Mouse (Mus musculus) CH12.LX (cell line): ENCODE measurements around the gene Ldlr. TPM values are rescaled to one million over a fixed set of nuclear protein-coding genes. Genes with fewer than 3 reads are reported as not detected.

ENCODE experiments used
- DNase-seq: peaks from one replicate; pipeline ENCODE4 v3.0.0-alpha.2; 2013; ENCODE audit errors: extremely low read depth
- H3K27ac ChIP-seq: 2 replicates; pipeline ENCODE4 v1.5.1; 2012; ENCODE audit warnings: low read depth, mild to moderate bottlenecking, control low read depth, moderate library complexity; ENCODE audit not compliant: insufficient read depth
- H3K27me3 ChIP-seq: replicated peaks from 2 replicates; pipeline ENCODE3; 2012; ENCODE audit warnings: inconsistent platforms
- H3K36me3 ChIP-seq, 2 experiments: replicated peaks in 1 of 2; 2 replicates each; pipeline versions ENCODE3 to v1.6.1; 2012; ENCODE audit warnings: inconsistent platforms in 1 of 2, low read length in 1 of 2, mild to moderate bottlenecking in 1 of 2, mixed read lengths in 1 of 2, moderate library complexity in 1 of 2; ENCODE audit not compliant: control insufficient read depth in 1 of 2, insufficient read depth in 1 of 2
- H3K4me1 ChIP-seq, 2 experiments: 2 replicates each; pipeline ENCODE4 v1.6.1; 2012; ENCODE audit warnings: inconsistent platforms in 1 of 2, moderate library complexity in 1 of 2; ENCODE audit not compliant: insufficient read depth in 2 of 2, control insufficient read depth in 1 of 2
- H3K4me2 ChIP-seq: 2 replicates; pipeline ENCODE4 v1.6.1; 2012; ENCODE audit warnings: low read depth, mild to moderate bottlenecking, control low read depth; ENCODE audit not compliant: poor library complexity, insufficient read depth, severe bottlenecking
- H3K4me3 ChIP-seq, 3 experiments: fragments of 150-350 bp in 1 of 3; sonication (generic) in 1 of 3; replicated peaks in 1 of 3; 2 replicates each; pipeline versions ENCODE3 to v1.5.1; 2011 to 2012; ENCODE audit warnings: low read depth in 2 of 3, low read length in 2 of 3, mild to moderate bottlenecking in 2 of 3, moderate library complexity in 2 of 3, control low read depth in 1 of 3, improper control_type of control experiment in 1 of 3, inconsistent platforms in 1 of 3, mixed read lengths in 1 of 3; ENCODE audit not compliant: poor library complexity in 1 of 3
- H3K79me2 ChIP-seq: replicated peaks from 2 replicates; pipeline ENCODE4 v1.6.1; 2012; ENCODE audit warnings: mild to moderate bottlenecking, moderate library complexity; ENCODE audit not compliant: control insufficient read depth, poor library complexity, insufficient read depth, severe bottlenecking; ENCODE audit errors: extremely low read depth
- H3K9ac ChIP-seq: 2 replicates; pipeline ENCODE4 v1.6.1; 2012; ENCODE audit warnings: low read depth, mild to moderate bottlenecking, control low read depth, moderate library complexity; ENCODE audit not compliant: insufficient read depth
- H3K9me3 ChIP-seq: replicated peaks from 2 replicates; pipeline ENCODE3; 2012; ENCODE audit warnings: low read length, inconsistent platforms, mixed read lengths
- CHD2 ChIP-seq: IDR thresholded peaks from 2 replicates; pipeline ENCODE4 v1.6.1; 2011; ENCODE audit warnings: low read length, improper control_type of control experiment
- ELF1 ChIP-seq: IDR thresholded peaks from 2 replicates; pipeline ENCODE4 v1.6.1; 2014; ENCODE audit warnings: low read depth, mild to moderate bottlenecking, inconsistent platforms, low read length, improper control_type of control experiment
- ETS1 ChIP-seq: conservative IDR thresholded peaks from 2 replicates; pipeline ENCODE4 v1.6.1; 2012; ENCODE audit warnings: low read depth, mild to moderate bottlenecking, inconsistent platforms, low read length, improper control_type of control experiment, moderate library complexity
- GABPA ChIP-seq: IDR thresholded peaks from 2 replicates; pipeline ENCODE4 v1.6.1; 2012; ENCODE audit warnings: low read depth, low read length, improper control_type of control experiment, inconsistent platforms; ENCODE audit not compliant: insufficient replicate concordance
- HCFC1 ChIP-seq: IDR thresholded peaks from 2 replicates; pipeline ENCODE4 v1.6.1; 2012; ENCODE audit warnings: low read depth, mild to moderate bottlenecking, inconsistent platforms, low read length, improper control_type of control experiment
- JUN ChIP-seq: IDR thresholded peaks from 2 replicates; pipeline ENCODE4 v1.6.1; 2011; ENCODE audit warnings: low read depth, mild to moderate bottlenecking, low read length, improper control_type of control experiment, moderate library complexity; ENCODE audit not compliant: insufficient read depth
- KAT2A ChIP-seq: IDR thresholded peaks from 2 replicates; pipeline ENCODE4 v1.6.1; 2012; ENCODE audit warnings: low read length, improper control_type of control experiment, inconsistent platforms; ENCODE audit not compliant: insufficient replicate concordance
- MAFK ChIP-seq: IDR thresholded peaks from 2 replicates; pipeline ENCODE4 v1.6.1; 2011; ENCODE audit warnings: low read length, improper control_type of control experiment; ENCODE audit not compliant: insufficient replicate concordance
- MAX ChIP-seq: IDR thresholded peaks from 2 replicates; pipeline ENCODE4 v1.6.1; 2011; ENCODE audit warnings: low read length, improper control_type of control experiment
- MAZ ChIP-seq: IDR thresholded peaks from 2 replicates; pipeline ENCODE4 v1.6.1; 2012; ENCODE audit warnings: low read depth, mild to moderate bottlenecking, inconsistent platforms, low read length, improper control_type of control experiment, moderate library complexity
- MEF2A ChIP-seq: IDR thresholded peaks from 2 replicates; pipeline ENCODE4 v1.6.1; 2014; ENCODE audit warnings: low read depth, mild to moderate bottlenecking, inconsistent platforms, low read length, improper control_type of control experiment, borderline replicate concordance
- MXI1 ChIP-seq: IDR thresholded peaks from 2 replicates; pipeline ENCODE4 v1.6.1; 2011; ENCODE audit warnings: mild to moderate bottlenecking, low read depth, low read length, improper control_type of control experiment
- MYC ChIP-seq: IDR thresholded peaks from 2 replicates; pipeline ENCODE4 v1.6.1; 2011; ENCODE audit warnings: low read depth, mild to moderate bottlenecking, improper control_type of control experiment, low read length
- NRF1 ChIP-seq: IDR thresholded peaks from 2 replicates; pipeline ENCODE4 v1.6.1; 2014; ENCODE audit warnings: low read depth, mild to moderate bottlenecking, inconsistent platforms, low read length, improper control_type of control experiment, moderate library complexity
- POLR2A ChIP-seq: IDR thresholded peaks from 2 replicates; pipeline ENCODE4 v1.6.1; 2011; ENCODE audit warnings: low read depth, mild to moderate bottlenecking, improper control_type of control experiment, low read length
- POLR2AphosphoS2 ChIP-seq: IDR thresholded peaks from 2 replicates; pipeline ENCODE4 v1.6.1; 2011; ENCODE audit warnings: low read depth, low read length, improper control_type of control experiment
- RCOR1 ChIP-seq: conservative IDR thresholded peaks from 2 replicates; pipeline ENCODE4 v1.6.1; 2012; ENCODE audit warnings: low read depth, mild to moderate bottlenecking, inconsistent platforms, low read length, improper control_type of control experiment
- SIN3A ChIP-seq: IDR thresholded peaks from 2 replicates; pipeline ENCODE4 v1.6.1; 2012; ENCODE audit warnings: low read length, improper control_type of control experiment, inconsistent platforms
- SMC3 ChIP-seq: IDR thresholded peaks from 2 replicates; pipeline ENCODE4 v1.6.1; 2011; ENCODE audit warnings: low read depth, low read length, improper control_type of control experiment
- TBP ChIP-seq: conservative IDR thresholded peaks from 2 replicates; pipeline ENCODE4 v1.6.1; 2011; ENCODE audit warnings: low read depth, low read length, improper control_type of control experiment
- USF1 ChIP-seq: IDR thresholded peaks from 2 replicates; pipeline ENCODE4 v1.6.1; 2014; ENCODE audit warnings: low read depth, mild to moderate bottlenecking, inconsistent platforms, low read length, improper control_type of control experiment
- USF2 ChIP-seq: conservative IDR thresholded peaks from 2 replicates; pipeline ENCODE4 v1.6.1; 2011; ENCODE audit warnings: low read depth, low read length, improper control_type of control experiment
- ZNF384 ChIP-seq: IDR thresholded peaks from 2 replicates; pipeline ENCODE4 v1.6.1; 2012; ENCODE audit warnings: low read depth, low read length, improper control_type of control experiment, inconsistent platforms
- dilution Hi-C: fragments of 300-500 bp; cut with MboI; formaldehyde crosslinking; loops from 2 replicates; pipeline ENCODE4 v1.14.3; 2020; ENCODE audit warnings: low sequenced_read_pairs; ENCODE audit not compliant: extremely low pct_unique_long_range_greater_than_20kb, extremely low pct_ligation_motif_present
- in situ Hi-C: fragments of 300-500 bp; cut with MboI; formaldehyde crosslinking; loops from 3 replicates; pipeline ENCODE4 v1.14.3; 2019; ENCODE audit warnings: low sequenced_read_pairs, low pct_ligation_motif_present, low pct_unique_long_range_greater_than_20kb, mixed read lengths
- polyA plus RNA-seq: library from polyadenylated mRNA; unstranded; fragments of >175 nt; gene quantifications from 2 replicates; pipeline ENCODE4 v1.2.1, GENCODE M21; 2012; ENCODE audit warnings: low read depth; ENCODE audit not compliant: insufficient read length
- total RNA-seq, 2 experiments: library from RNA; depleted of rRNA; stranded (reverse); fragments of 300-350 nt in 1 of 2; fragments of >200 nt in 1 of 2; gene quantifications; 2 replicates each; pipeline ENCODE4 v1.2.3; 2012 to 2014

Gene Ldlr
- total and polyA plus RNA-seq, 3 experiments: 24.0 to 34.7 (median 24.9) TPM

- Histone ChIP-seq H3K4me1 (peaks cover 6 to 12% of the 10 kb centered on the region in 2 experiments; a peak in 3 of 4 replicates), H3K27ac (no peak overlapping the region), H3K36me3 (peaks cover 60 to 93% of the 10 kb centered on the region in 2 experiments), H3K4me2 (no peak overlapping the region), H3K9ac (no peak overlapping the region), H3K4me3 (no peak overlapping the region), H3K27me3 (no peaks in the 10 kb centered on the region), H3K79me2 (peaks cover 26% of the 10 kb centered on the region), H3K9me3 (peaks cover 23% of the 10 kb centered on the region)
- dilution Hi-C loops: no loop called here
- TF ChIP-seq MAX: no peak
- TF ChIP-seq POLR2AphosphoS2: no peak
- TF ChIP-seq MEF2A: no peak
- no peak for TF ChIP-seq GABPA
- TF ChIP-seq ELF1: no peak
- no peak for TF ChIP-seq TBP
- no peak for TF ChIP-seq HCFC1
- TF ChIP-seq MYC: no peak
- TF ChIP-seq RCOR1: no peak
- TF ChIP-seq JUN: no peak
- TF ChIP-seq CHD2: no peak
- no peak for TF ChIP-seq SMC3
- no peak for TF ChIP-seq USF2
- no peak for TF ChIP-seq MAFK
- no peak for TF ChIP-seq SIN3A
- no peak for TF ChIP-seq NRF1
- no peak for TF ChIP-seq ETS1
- TF ChIP-seq ZNF384: no peak
- no peak for TF ChIP-seq MAZ
- no peak for TF ChIP-seq POLR2A
- DNase-seq: no peak
- in situ Hi-C loops: no loop called here
Observed at GRCm38 (mm10) chr9:21733446-21733845, 10.2 kb downstream of the Ldlr start.

GRCm38 (mm10) chr9:21733989-21734388, 10.7 kb downstream of the Ldlr start:
- Histone ChIP-seq H3K4me3 (no peak overlapping the region), H3K36me3 (peaks cover 66 to 93% of the 10 kb centered on the region in 2 experiments)
- TF ChIP-seq MXI1: no peak
- TF ChIP-seq USF1: no peak
- TF ChIP-seq NRF1: no peak
- TF ChIP-seq KAT2A: no peak
- TF ChIP-seq, all 38 proteins: peak for 0
- in situ Hi-C loops: no loop called here
- no peak overlapping the region for H3K27ac ChIP-seq
- H3K27me3 ChIP-seq: no peaks in the 10 kb centered on the region
- DNase-seq: no peak
- H3K4me2 ChIP-seq: no peak overlapping the region
- peaks cover 5 to 7% of the 10 kb centered on the region in 2 experiments; a peak in 3 of 4 replicates for H3K4me1 ChIP-seq
- peaks cover 23% of the 10 kb centered on the region for H3K9me3 ChIP-seq
- peaks cover 20% of the 10 kb centered on the region for H3K79me2 ChIP-seq
- H3K9ac ChIP-seq: no peak overlapping the region
- dilution Hi-C loops: no loop called here
